Mouse (Mus musculus) CH12.LX (cell line): ENCODE results near the gene Pcnx.

ENCODE experiments used
- CTCF ChIP-seq, 2 experiments: IDR thresholded peaks in 1 of 2; conservative IDR thresholded peaks in 1 of 2; 2 replicates each; pipeline ENCODE4 v1.5.1; 2011 to 2012; ENCODE audit warnings: low read depth in 2 of 2, low read length in 2 of 2, improper control_type of control experiment in 1 of 2, inconsistent platforms in 1 of 2, mild to moderate bottlenecking in 1 of 2, moderate library complexity in 1 of 2
- ELF1 ChIP-seq: IDR thresholded peaks from 2 replicates; pipeline ENCODE4 v1.6.1; 2014; ENCODE audit warnings: low read depth, mild to moderate bottlenecking, inconsistent platforms, low read length, improper control_type of control experiment
- MAX ChIP-seq: IDR thresholded peaks from 2 replicates; pipeline ENCODE4 v1.6.1; 2011; ENCODE audit warnings: low read length, improper control_type of control experiment
- POLR2A ChIP-seq: IDR thresholded peaks from 2 replicates; pipeline ENCODE4 v1.6.1; 2011; ENCODE audit warnings: low read depth, mild to moderate bottlenecking, improper control_type of control experiment, low read length
- POLR2AphosphoS2 ChIP-seq: IDR thresholded peaks from 2 replicates; pipeline ENCODE4 v1.6.1; 2011; ENCODE audit warnings: low read depth, low read length, improper control_type of control experiment
- RCOR1 ChIP-seq: conservative IDR thresholded peaks from 2 replicates; pipeline ENCODE4 v1.6.1; 2012; ENCODE audit warnings: low read depth, mild to moderate bottlenecking, inconsistent platforms, low read length, improper control_type of control experiment
- USF2 ChIP-seq: conservative IDR thresholded peaks from 2 replicates; pipeline ENCODE4 v1.6.1; 2011; ENCODE audit warnings: low read depth, low read length, improper control_type of control experiment
- ZKSCAN1 ChIP-seq: IDR thresholded peaks from 2 replicates; pipeline ENCODE4 v1.6.1; 2012; ENCODE audit warnings: low read depth, inconsistent platforms, low read length, improper control_type of control experiment, borderline replicate concordance

GRCm38 (mm10) chr12:81928382-81928770, 68.6 kb downstream of the Pcnx start:
- TF ChIP-seq POLR2AphosphoS2 = no peak
- TF ChIP-seq ELF1 = no peak
- no peak for TF ChIP-seq RCOR1
- TF ChIP-seq POLR2A = no peak
- no peak for TF ChIP-seq MAX
- no peak for TF ChIP-seq ZKSCAN1
- no peak for TF ChIP-seq CTCF (conservative IDR thresholded peaks at IDR 0.05 in 1 of 2, IDR thresholded peaks at IDR 0.05 in 1 of 2; ENCODE audit: low read depth in 2 of 2, low read length in 2 of 2)
- no peak for TF ChIP-seq USF2
